Mouse (Mus musculus) induced T-regulatory cell, adult 2 months (primary cell): Measurements from ENCODE around the gene Cnnm1.

ENCODE experiments used
- DNase-seq: peaks from one replicate; pipeline ENCODE4 v3.0.0-alpha.2; 2012; ENCODE audit warnings: low read depth

Gene Cnnm1

GRCm38 (mm10) chr19:43546337-43547117, 106.3 kb downstream of the Cnnm1 start:
- DNase-seq = no peak
